Mouse (Mus musculus) brain, adult 10 weeks (tissue): Measurements from ENCODE around the gene Rala. TPM values are rescaled to one million over a fixed set of nuclear protein-coding genes. Genes with fewer than 3 reads are reported as not detected.

Experiments
- polyA plus RNA-seq: library from polyadenylated mRNA; stranded (reverse); fragments of 350-450 nt; fragmentation: Illumina TruSeq; extraction: RNeasy Lipid Tissue Mini Kit (QIAGEN cat#74804); gene quantifications from one replicate; pipeline ENCODE4 v1.2.3, GENCODE M21; 2015; ENCODE audit warnings: low read depth, low replicate concordance

Gene Rala
- polyA plus RNA-seq, result 68.6 TPM

DNA sequence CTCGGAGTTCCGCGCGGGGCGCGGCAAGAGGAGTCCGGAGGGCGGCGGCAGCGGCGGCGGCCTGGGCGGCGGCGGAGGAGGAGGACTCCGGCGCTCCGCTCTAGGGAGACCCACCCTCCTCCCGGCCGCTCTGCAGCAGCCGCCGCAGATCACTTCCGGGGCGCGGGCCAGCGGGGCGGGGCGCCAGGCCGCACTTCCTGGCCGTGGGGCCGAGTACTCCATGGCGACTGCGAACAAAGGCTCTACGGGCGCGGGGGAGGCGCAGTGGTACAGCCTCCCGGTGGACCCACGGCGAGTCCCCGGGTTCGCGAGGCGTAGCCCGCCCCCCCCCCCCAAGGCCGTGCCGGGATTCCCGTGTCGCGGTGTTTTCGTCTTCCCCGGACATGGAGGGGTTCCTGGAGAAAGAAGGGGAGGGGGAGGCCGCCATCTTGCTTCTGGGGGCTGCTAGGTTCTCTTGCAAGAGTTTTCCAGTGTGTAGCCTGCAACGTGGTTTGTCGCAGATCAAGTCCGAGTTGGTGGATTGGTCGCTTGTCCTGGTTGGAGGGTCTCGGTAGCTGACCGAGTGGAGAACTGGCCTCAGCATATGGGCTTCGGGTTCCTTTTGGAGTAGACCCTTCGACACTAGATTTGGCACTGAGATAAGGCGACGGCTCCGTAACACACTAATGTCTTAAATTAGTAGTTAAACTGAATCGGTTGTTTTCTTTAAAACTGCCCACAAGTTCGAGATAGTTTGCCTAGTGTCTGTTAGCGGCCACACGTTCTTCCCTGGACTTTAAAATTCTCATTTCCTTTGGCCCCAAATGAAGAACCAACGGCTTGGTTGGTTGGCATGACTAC, at the start of gene Rala:
Gene Rala, minus strand, starts transcription at position 162 of the 840 bp plus-strand sequence.

DNA sequence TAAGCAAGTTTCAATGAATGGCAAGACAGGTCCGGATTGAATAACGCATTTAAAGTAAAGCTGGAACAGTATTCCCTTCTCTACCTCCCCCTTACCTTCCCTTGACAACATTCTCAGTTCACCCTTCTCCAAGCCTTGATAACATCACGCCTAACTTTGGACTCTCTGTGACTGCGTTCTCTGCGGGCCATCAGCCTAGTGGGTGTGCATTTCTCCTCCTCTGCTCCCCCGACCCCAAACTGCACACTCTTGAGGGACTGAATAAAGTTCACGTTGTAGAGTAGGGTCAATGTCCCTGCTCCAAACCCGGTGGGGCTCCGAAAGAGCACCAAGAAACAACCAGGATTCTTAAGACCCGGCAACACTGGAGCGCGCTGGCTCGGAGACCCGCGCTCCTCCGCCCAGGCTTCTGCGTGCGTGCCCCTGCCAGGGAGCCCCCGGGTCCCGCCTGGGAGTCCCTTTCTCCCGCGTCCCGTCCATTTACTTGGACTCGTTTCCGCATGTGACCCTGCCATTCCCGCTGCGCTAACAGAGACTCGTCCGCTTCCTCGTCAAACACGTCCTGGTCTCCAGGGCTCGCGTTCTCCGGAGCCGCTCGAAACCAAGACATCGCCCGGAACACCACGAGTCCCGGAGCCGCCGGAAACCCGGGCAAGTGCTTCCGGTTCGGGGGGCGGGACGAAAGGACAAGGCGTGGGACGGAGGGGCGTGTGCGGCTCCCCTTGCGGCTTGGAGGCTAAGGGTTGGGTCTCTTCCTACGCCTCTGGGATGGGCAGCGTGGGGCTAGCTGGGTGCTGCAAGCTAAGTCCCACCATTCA, 48.9 kb upstream of the Rala start, which contains the start of gene Yae1d1:
Gene Yae1d1, minus strand, starts transcription at position 653 of the 818 bp plus-strand sequence.

Other genes starting within 250 kb of the Rala start
- 19.0 TPM for gene Mplkip, start 249.0 kb downstream of the Rala start, polyA plus RNA-seq
- gene Sugct, start 248.7 kb downstream of the Rala start, polyA plus RNA-seq, result 5.7 TPM
- gene Cdk13, start 139.1 kb downstream of the Rala start, polyA plus RNA-seq, result 30.4 TPM
- gene Yae1d1, start 49.1 kb upstream of the Rala start, polyA plus RNA-seq, result 34.1 TPM